Mouse (Mus musculus): Measurements from ENCODE around the gene Kctd12. TPM values are rescaled to one million over a fixed set of nuclear protein-coding genes. Genes with fewer than 3 reads are reported as not detected.

Kctd12 gene
- polyA plus RNA-seq, 1 experiment from 2014 or later = 9.3 TPM

- no peaks in the 10 kb centered on the region for H3K4me1 ChIP-seq (ENCODE audit: control insufficient read depth, insufficient read depth, low read length)
- ATAC-seq (ENCODE audit: insufficient read depth, low FRiP score, low TSS enrichment) (no peak), DNase-seq (ENCODE audit: low spot score) (peak; percentile 14)
- no peak overlapping the region for H3K9ac ChIP-seq (ENCODE audit: low read length)
- 0 out of 2 replicates have a peak overlapping the region, but pooled peaks have one; percentile 26 for H3K4me2 ChIP-seq (ENCODE audit: low read depth)
- 0 out of 2 replicates have a peak, but pooled peaks cover 3% of the 10 kb centered on the region for H3K27me3 ChIP-seq (ENCODE audit: control insufficient read depth, insufficient read depth, low read length)
- no peaks in the 10 kb centered on the region for H3K9me3 ChIP-seq (ENCODE audit: control insufficient read depth, low read length)
- no peaks in the 10 kb centered on the region for H3K36me3 ChIP-seq (ENCODE audit: control insufficient read depth, insufficient read depth, low read length)
- 50% methylated on average over 10 of the region's 10 CpGs for WGBS
- H3K4me3 ChIP-seq (ENCODE audit: low read depth, low read length) = no peak overlapping the region
- H3K27ac ChIP-seq (ENCODE audit: low read depth, low read length) = no peak overlapping the region
These were observed 2.6 kb downstream of the Kctd12 start for GRCm38 (mm10) chr14:102979831-102980230.

DNA sequence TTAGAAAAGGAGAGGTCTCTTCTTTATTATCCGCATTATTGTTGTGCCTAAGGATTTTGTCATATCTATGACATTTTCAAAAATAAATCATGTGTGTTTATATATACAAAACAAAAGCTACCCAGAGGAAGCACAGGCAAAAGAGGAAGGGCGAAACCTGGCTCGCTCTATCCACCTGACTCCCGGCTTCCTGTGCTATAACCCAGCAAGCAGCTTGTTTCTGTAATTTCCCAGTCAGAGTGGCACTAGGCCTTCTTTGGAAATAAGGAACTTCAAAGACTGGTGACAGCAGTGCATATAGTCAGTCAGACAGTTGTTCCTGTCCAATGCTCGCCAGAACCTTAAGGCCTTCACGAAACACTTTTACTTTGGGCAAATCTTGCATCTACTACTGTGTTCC is 6.6 kb downstream of the Kctd12 start:
- DNase-seq (ENCODE audit: low spot score) = no peak
- Histone ChIP-seq H3K9me3 (ENCODE audit: control insufficient read depth, low read length) (no peaks in the 10 kb centered on the region), H3K27me3 (ENCODE audit: control insufficient read depth, insufficient read depth, low read length) (no peaks in the 10 kb centered on the region), H3K4me3 (ENCODE audit: low read depth, low read length) (no peak overlapping the region), H3K4me2 (ENCODE audit: low read depth) (no peak overlapping the region), H3K36me3 (ENCODE audit: control insufficient read depth, insufficient read depth, low read length) (no peaks in the 10 kb centered on the region), H3K9ac (ENCODE audit: low read length) (no peak overlapping the region), H3K27ac (ENCODE audit: low read depth, low read length) (no peak overlapping the region), H3K4me1 (ENCODE audit: control insufficient read depth, insufficient read depth, low read length) (no peaks in the 10 kb centered on the region)
- ATAC-seq (ENCODE audit: insufficient read depth, low FRiP score, low TSS enrichment) = no peak
- WGBS = 87% methylated on average over 6 of the region's 6 CpGs

GRCm38 (mm10) chr14:102968824-102969223 is 13.6 kb downstream of the Kctd12 start:
- Histone ChIP-seq H3K36me3 (ENCODE audit: control insufficient read depth, insufficient read depth, low read length) (no peaks in the 10 kb centered on the region), H3K27ac (ENCODE audit: low read depth, low read length) (no peak overlapping the region), H3K27me3 (ENCODE audit: control insufficient read depth, insufficient read depth, low read length) (no peaks in the 10 kb centered on the region), H3K9ac (ENCODE audit: low read length) (no peak overlapping the region), H3K4me2 (ENCODE audit: low read depth) (no peak overlapping the region), H3K9me3 (ENCODE audit: control insufficient read depth, low read length) (no peaks in the 10 kb centered on the region), H3K4me1 (ENCODE audit: control insufficient read depth, insufficient read depth, low read length) (no peaks in the 10 kb centered on the region), H3K4me3 (ENCODE audit: low read depth, low read length) (no peak overlapping the region)
- WGBS = 66% methylated on average over 5 of the region's 5 CpGs
- no peak for ATAC-seq (ENCODE audit: insufficient read depth, low FRiP score, low TSS enrichment)
- DNase-seq (ENCODE audit: low spot score) = no peak

DNA sequence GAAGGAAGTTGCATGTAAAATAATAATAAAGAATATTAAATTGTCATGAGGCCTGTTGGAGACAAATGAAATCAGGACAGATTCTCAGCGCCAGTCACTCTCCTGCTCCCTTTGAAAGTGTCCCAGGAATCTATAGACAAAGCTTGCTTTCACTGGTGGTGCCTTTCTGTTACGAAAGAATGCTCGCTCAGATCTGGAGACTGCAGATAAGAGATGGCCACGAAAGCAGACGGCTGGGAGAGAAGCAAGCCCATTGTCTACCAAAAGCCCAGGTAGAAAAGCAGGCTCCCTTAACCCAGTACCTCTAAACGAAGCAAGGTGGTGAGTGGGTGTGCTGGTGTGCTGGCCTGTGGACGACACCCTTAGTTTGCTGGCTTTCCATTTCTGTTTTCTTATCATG is 16.2 kb downstream of the Kctd12 start:
- Histone ChIP-seq H3K9ac (ENCODE audit: low read length) (no peak overlapping the region), H3K4me3 (ENCODE audit: low read depth, low read length) (no peak overlapping the region), H3K27ac (ENCODE audit: low read depth, low read length) (no peak overlapping the region), H3K36me3 (ENCODE audit: control insufficient read depth, insufficient read depth, low read length) (no peaks in the 10 kb centered on the region), H3K9me3 (ENCODE audit: control insufficient read depth, low read length) (no peaks in the 10 kb centered on the region), H3K4me2 (ENCODE audit: low read depth) (no peak overlapping the region), H3K27me3 (ENCODE audit: control insufficient read depth, insufficient read depth, low read length) (no peaks in the 10 kb centered on the region), H3K4me1 (ENCODE audit: control insufficient read depth, insufficient read depth, low read length) (no peaks in the 10 kb centered on the region)
- WGBS = 79% methylated on average over 7 of the region's 7 CpGs
- no peak for ATAC-seq (ENCODE audit: insufficient read depth, low FRiP score, low TSS enrichment)
- DNase-seq (ENCODE audit: low spot score) = no peak

DNA sequence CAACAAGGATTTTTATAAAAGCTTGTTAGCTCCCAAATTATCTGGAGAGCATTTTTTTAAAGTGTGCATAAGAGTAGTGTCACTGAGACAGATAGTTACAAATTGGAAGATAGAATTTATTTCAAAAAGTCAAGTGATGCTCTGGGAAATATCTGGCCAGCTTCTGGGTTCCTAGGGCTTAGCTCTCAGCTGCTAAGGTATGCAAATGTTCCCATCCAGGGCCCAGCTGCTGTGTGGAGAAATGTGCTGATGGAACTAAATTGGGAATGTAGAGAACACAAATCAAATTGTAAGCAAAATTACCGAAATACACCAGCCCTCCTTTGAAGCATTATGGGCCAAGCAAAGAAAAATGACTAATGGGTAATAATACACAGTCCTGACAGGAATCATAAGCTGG is 16.6 kb downstream of the Kctd12 start:
- Histone ChIP-seq H3K36me3 (ENCODE audit: control insufficient read depth, insufficient read depth, low read length) (no peaks in the 10 kb centered on the region), H3K4me2 (ENCODE audit: low read depth) (no peak overlapping the region), H3K27ac (ENCODE audit: low read depth, low read length) (no peak overlapping the region), H3K27me3 (ENCODE audit: control insufficient read depth, insufficient read depth, low read length) (no peaks in the 10 kb centered on the region), H3K4me3 (ENCODE audit: low read depth, low read length) (no peak overlapping the region), H3K9ac (ENCODE audit: low read length) (no peak overlapping the region), H3K4me1 (ENCODE audit: control insufficient read depth, insufficient read depth, low read length) (no peaks in the 10 kb centered on the region), H3K9me3 (ENCODE audit: control insufficient read depth, low read length) (no peaks in the 10 kb centered on the region)
- 70% methylated on average over 1 of the region's 1 CpGs for WGBS
- DNase-seq (ENCODE audit: low spot score) (no peak), ATAC-seq (ENCODE audit: insufficient read depth, low FRiP score, low TSS enrichment) (no peak)

DNA sequence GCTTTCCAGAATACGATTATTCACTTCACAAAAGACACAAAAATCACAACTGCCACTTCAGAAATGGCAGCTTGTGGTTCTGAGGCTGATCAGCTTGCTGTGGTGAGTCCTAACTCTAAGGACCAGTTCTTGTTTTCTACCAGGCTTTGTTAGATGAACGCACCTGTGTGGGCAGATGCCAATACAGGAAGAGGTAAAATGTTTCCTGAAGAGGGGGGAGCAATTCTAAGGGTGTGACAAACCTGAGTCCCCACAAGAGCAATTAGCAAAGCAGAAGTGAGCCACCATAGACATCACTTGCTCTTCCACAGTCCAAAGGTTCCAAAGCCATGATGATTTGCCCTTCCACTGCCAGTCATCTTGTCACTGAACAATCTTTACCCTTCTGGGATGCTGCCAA is 20.4 kb downstream of the Kctd12 start:
- Histone ChIP-seq H3K4me3 (ENCODE audit: low read depth, low read length) (no peak overlapping the region), H3K36me3 (ENCODE audit: control insufficient read depth, insufficient read depth, low read length) (no peaks in the 10 kb centered on the region), H3K27ac (ENCODE audit: low read depth, low read length) (no peak overlapping the region), H3K4me2 (ENCODE audit: low read depth) (no peak overlapping the region), H3K9ac (ENCODE audit: low read length) (no peak overlapping the region), H3K9me3 (ENCODE audit: control insufficient read depth, low read length) (no peaks in the 10 kb centered on the region), H3K4me1 (ENCODE audit: control insufficient read depth, insufficient read depth, low read length) (no peaks in the 10 kb centered on the region), H3K27me3 (ENCODE audit: control insufficient read depth, insufficient read depth, low read length) (no peaks in the 10 kb centered on the region)
- DNase-seq (ENCODE audit: low spot score) (no peak), ATAC-seq (ENCODE audit: insufficient read depth, low FRiP score, low TSS enrichment) (no peak)
- 85% methylated on average over 2 of the region's 2 CpGs for WGBS

DNA sequence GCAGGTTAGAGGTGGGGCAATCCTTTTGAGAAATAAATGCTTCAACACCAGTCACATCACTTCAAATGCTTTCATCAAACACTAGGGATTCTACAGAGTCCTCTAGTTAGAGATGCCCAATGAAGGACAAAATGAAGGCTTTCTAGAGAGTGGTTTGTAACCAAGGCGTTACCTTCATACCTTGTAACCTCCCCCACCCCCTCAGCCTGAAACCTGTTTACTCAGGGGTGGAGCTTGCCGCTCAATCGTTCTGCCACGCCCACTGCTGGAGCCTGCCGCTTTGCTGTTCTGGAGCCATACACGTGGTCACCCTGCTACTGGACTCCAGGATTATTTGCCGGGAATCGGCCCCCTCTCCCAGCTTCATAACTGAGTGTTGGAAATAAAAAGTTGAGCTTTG is 28.9 kb downstream of the Kctd12 start:
- Histone ChIP-seq H3K27me3 (ENCODE audit: control insufficient read depth, insufficient read depth, low read length) (no peaks in the 10 kb centered on the region), H3K9me3 (ENCODE audit: control insufficient read depth, low read length) (no peaks in the 10 kb centered on the region), H3K27ac (ENCODE audit: low read depth, low read length) (no peak overlapping the region), H3K4me2 (ENCODE audit: low read depth) (no peak overlapping the region), H3K4me3 (ENCODE audit: low read depth, low read length) (no peak overlapping the region), H3K4me1 (ENCODE audit: control insufficient read depth, insufficient read depth, low read length) (no peaks in the 10 kb centered on the region), H3K36me3 (ENCODE audit: control insufficient read depth, insufficient read depth, low read length) (no peaks in the 10 kb centered on the region), H3K9ac (ENCODE audit: low read length) (no peak overlapping the region)
- 23% methylated on average over 8 of the region's 8 CpGs for WGBS
- DNase-seq (ENCODE audit: low spot score) = no peak
- ATAC-seq (ENCODE audit: insufficient read depth, low FRiP score, low TSS enrichment) = no peak

DNA sequence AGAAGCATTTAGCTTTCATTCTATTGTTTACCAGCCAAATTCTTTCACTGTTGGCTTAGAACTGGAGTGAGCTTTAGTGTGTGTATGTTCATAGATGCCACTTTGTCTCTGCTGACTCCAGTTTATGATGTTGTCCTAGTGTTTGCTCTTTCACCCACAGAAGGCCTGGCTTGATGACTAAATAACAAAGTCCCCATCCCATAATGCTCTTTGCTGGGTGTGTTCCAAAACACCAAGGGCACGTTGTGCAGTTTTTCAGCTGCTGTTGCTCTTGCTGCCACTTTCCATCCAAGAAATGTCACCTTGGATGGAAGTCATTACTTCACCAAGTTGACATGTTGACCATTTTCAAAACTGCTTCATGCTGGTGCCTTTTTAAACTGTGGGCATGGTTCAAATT is 30.5 kb downstream of the Kctd12 start:
- no peak overlapping the region for H3K9ac ChIP-seq (ENCODE audit: low read length)
- no peaks in the 10 kb centered on the region for H3K4me1 ChIP-seq (ENCODE audit: control insufficient read depth, insufficient read depth, low read length)
- H3K36me3 ChIP-seq (ENCODE audit: control insufficient read depth, insufficient read depth, low read length) = no peaks in the 10 kb centered on the region
- 67% methylated on average over 1 of the region's 1 CpGs for WGBS
- ATAC-seq (ENCODE audit: insufficient read depth, low FRiP score, low TSS enrichment) (no peak), DNase-seq (ENCODE audit: low spot score) (no peak)
- no peak overlapping the region for H3K27ac ChIP-seq (ENCODE audit: low read depth, low read length)
- no peak overlapping the region for H3K4me2 ChIP-seq (ENCODE audit: low read depth)
- H3K4me3 ChIP-seq (ENCODE audit: low read depth, low read length) = no peak overlapping the region
- no peaks in the 10 kb centered on the region for H3K9me3 ChIP-seq (ENCODE audit: control insufficient read depth, low read length)
- no peaks in the 10 kb centered on the region for H3K27me3 ChIP-seq (ENCODE audit: control insufficient read depth, insufficient read depth, low read length)

- Histone ChIP-seq H3K9me3 (ENCODE audit: control insufficient read depth, low read length) (no peaks in the 10 kb centered on the region), H3K4me3 (ENCODE audit: low read depth, low read length) (no peak overlapping the region), H3K4me1 (ENCODE audit: control insufficient read depth, insufficient read depth, low read length) (no peaks in the 10 kb centered on the region), H3K4me2 (ENCODE audit: low read depth) (no peak overlapping the region), H3K36me3 (ENCODE audit: control insufficient read depth, insufficient read depth, low read length) (no peaks in the 10 kb centered on the region), H3K27ac (ENCODE audit: low read depth, low read length) (no peak overlapping the region), H3K9ac (ENCODE audit: low read length) (no peak overlapping the region), H3K27me3 (ENCODE audit: control insufficient read depth, insufficient read depth, low read length) (no peaks in the 10 kb centered on the region)
- 71% methylated on average over 2 of the region's 2 CpGs for WGBS
- DNase-seq (ENCODE audit: low spot score) = no peak
- ATAC-seq (ENCODE audit: insufficient read depth, low FRiP score, low TSS enrichment) = no peak
These were observed 34.6 kb downstream of the Kctd12 start for GRCm38 (mm10) chr14:102947796-102948195.

All from neural tube, embryonic 11.5 days (tissue).